Mouse (Mus musculus): ENCODE measurements around the gene Uqcr10. TPM values are rescaled to one million over a fixed set of nuclear protein-coding genes. Genes with fewer than 3 reads are reported as not detected.
"Not testable (repeated sequence)": the region's sequence is repeated elsewhere in the genome, so short reads cannot be mapped to it uniquely, and the experiment has no call there.

Uqcr10 gene
- total RNA-seq, 2 experiments from 2014 or later: 1,424 to 1,479 TPM

DNA sequence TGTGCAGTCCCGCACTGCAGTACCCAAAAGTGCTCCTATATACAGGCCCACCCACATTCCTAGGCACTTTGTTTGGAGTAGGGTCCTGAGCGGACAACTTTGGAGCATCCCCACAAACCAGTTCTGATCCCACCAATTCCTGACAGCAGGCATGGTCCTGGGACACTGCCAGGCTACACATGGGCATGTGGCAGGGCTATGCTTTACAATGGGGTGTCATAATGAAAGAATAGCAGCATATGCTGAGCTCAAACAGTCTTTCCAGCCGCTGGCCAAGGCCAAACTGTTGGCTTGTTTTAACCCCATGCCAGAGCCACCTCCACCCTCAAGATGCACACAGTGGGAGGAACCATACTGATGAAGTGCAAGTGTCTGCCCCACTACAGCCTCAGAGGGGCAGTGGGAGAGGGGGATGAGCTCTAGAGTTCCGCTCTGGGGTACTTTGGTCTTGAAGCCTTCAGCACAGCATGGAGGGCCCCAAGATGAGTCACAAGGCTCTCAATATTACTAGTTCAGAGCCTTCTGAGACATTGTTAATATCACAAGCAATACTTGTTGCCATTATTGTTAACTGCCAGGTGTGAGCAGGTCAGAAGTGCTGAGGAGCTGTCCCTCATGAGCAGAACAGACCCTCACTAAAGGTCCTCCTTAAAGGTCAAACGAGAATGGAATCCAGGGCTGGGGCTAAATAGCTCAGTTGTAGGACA lies 12.5 kb upstream of the Uqcr10 start:
- DNase-seq: no peak
- intact Hi-C loops (cut with DNase I): no loop called here

DNA sequence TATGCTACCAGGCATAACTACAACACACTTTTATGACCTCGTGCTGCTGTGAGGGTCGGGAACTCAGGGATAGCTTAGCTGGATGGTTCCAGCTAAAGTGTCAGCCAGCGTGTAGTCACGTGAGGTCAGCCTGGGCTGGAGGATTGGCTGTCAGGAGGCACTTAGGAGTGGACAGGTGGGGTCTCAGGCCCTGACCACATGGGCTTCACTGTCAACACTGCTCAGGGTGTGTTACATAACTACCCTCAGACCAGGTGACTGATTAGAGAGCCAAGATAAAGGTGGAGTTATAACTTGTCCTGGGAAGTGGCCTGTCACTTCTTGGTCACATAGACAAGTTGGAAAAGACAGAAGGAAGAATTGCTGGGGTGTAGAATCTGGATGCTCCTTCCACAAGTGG lies 11.5 kb upstream of the Uqcr10 start:
- intact Hi-C loops (cut with DNase I): no loop called here
- no peak for DNase-seq

DNA sequence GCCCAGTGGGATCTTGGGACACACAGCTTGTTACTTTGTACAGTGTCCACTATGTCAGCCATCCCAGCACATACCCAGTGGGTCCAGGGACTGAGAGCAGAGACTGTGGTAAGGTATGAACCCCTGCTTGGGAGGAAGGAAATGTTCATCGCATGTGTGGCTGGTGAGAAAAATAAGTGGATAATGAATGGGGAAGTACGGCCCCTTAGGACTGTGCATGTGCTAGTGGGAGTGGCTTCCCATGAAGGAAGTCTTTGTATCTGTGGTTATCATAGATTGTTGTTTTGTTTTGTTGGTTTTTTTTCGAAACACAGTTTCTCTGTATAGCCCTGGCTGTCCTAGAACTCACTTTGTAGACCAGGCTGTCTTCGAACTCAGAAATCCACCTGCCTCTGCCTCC lies 10.6 kb upstream of the Uqcr10 start:
- DNase-seq: no peak
- intact Hi-C loops (cut with DNase I): no loop called here

DNA sequence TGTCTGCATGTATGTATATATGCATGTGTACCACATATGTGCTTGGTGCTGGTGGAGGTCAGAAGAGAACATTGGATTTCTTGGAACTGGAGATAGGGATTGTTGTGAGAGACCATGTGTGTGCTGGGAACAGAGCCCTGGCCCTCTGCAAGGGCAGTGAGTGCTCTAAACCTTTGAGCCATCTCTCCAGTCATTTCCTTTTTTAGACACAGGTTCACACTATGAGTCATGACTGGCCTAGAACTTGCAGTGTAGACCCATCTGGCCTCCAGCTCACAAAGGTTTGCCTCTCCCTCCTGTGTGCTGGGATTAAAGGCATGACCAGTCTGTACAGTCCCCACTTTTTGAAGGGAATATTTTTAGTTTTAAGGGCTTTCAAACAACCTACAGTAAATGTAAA lies 8.7 kb upstream of the Uqcr10 start:
- DNase-seq: no peak
- intact Hi-C loops (cut with DNase I): no loop called here

DNA sequence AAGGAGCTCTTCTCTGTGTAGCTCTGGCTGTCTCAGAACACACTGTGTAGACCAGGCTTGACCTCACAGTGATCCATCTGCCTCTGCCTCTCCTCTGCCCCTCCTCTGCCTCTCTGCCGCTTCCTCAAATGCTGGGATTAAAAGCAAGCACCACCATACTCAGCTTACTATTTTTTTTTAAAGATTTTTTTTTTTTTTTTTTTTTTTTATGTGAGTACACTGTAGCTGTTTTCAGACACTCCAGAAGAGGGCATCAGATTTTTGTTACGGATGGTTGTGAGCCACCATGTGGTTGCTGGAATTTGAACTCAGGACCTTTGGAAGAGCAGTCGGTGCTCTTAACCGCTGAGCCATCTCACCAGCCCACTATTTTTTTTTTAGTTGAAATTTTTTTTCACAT lies 6.0 kb upstream of the Uqcr10 start:
- DNase-seq; intact Hi-C loops (cut with DNase I): not testable (repeated sequence)

DNA sequence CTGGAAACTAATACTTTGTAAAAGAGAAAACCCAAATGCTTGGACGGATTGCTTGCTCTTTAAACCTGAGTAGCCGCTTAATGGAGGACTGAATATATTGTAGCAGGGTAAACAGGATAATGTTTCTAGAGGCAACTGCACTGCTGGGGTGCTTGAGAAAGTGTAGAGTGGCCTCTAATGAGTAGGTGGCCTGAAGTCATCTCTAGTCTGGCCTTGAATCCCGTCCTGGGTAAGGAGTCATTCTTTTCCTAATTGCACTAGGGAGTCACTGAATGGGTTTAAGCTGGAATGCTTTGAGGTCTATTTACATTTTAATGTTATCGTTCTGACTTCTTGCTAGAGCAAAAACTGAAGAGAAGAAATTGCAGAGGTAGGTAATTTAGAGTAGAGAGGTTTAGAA lies 1.0 kb upstream of the Uqcr10 start:
- DNase-seq: no peak
- intact Hi-C loops (cut with DNase I): no loop called here

DNA sequence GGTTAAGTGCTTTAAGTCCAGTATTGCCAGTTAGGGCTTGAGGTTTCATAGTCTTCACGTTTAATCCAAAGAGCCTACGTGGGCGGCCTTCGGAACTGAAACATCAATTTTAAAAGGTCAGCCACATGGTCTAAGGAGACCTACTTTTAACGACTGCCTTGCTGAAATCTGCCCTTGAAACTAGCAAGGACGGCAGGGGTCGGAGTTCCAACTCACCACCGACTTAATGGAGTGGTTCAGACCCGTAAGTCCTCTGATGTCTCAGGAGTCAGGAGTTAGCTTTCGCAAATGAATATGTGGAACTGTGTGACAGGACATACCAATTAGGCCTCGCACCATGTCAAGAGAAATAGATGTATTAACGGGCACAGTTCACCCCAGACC lies 462 bp downstream of the Uqcr10 start:
- DNase-seq: no peak

DNA sequence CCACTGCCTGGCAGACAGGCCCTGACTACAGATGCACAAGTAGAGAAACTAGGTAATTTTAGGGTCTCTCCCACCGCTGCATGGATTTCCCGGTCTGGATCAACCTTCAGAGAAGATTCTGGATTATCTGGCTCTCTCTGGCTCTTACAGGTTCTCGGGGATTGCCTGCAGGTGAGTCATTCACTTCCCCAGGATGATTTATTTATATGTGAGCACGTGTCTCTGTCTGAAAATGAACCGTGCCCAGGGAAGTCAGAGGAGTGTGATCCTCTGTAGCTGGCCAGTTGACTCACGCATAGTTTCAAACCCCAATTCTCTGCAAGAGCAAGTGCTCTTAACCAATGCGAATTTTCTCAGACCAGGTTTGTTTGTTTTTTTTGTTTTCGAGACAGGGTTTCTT lies 3.4 kb downstream of the Uqcr10 start:
- intact Hi-C loops (cut with DNase I): loop anchor here (5.0 kb wide), 2 partner anchors 198 to 263 kb away; no protein-coding TSS in a partner anchor
- no peak for DNase-seq

More for the DNA sequence above, 462 bp downstream of the Uqcr10 start:
- intact Hi-C loops (cut with DNase I): loop anchor here (5.0 kb wide), 2 partner anchors 201 to 266 kb away; no protein-coding TSS in a partner anchor

DNA sequence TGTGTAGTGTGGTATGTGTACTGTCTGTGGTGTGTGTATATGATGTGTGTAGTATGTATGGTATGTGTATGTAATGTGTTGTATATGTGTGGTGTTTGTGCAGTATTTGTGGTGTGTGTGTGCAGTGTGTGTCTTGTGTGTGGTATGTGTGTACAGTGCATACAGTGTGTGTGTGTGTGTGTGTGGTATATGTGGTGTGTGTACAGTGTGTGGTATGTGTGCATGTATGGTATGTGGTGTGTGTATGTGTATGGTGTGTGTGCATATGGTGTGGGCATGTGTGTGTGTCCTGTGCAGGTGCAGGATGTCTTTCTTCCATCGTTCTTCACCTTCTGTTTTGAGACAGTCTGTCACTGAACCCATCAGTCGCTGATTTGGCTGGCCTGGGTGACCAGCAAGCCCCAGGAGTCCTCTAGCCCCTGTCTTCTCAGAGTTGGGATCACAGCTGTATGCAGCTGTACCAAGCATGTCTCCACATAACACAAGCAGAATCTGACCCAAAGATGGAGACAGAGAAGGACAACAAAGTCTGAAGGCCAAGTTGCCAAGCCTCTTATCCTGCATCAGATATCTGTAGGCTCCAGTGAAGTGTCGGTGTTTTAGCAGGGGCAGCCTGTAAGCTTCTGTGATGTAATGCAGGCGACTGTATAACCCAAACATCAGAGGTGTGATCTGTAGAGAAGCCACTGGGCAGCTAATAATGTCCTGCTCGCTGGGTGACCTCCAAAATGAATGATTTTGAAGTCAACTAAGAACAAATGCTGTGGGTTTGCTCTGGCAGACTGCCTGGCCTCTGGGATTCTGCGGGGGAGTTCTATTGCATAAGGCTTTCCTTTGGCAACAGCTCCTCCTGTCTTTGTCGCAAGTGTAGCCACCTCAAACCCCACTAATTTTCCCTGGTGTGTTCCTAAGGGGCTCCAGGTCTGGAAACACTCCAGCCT lies 6.8 kb downstream of the Uqcr10 start:
- intact Hi-C loops (cut with DNase I): no loop called here
- peak; percentile 77 to 79 for DNase-seq

DNA sequence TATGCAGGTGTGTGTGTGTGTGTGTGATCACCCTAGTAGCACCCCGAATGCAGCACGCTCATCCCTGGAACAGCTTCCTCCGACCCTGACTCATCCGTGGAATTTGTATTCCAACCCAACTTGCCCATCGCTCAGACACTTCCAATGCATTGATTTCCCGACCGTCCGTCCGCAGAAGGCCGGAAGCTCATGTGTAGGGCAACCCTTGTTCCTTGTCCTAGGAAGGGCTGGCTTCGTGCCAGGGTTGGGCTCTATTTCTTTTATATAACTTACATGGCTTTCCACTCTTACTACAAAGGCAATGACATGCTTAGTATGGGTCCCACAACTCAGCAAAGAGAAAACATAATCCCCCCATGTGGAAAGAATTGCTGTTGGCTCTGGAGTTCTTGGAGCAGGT lies 12.0 kb downstream of the Uqcr10 start:
- no peak for DNase-seq
- intact Hi-C loops (cut with DNase I): no loop called here

DNA sequence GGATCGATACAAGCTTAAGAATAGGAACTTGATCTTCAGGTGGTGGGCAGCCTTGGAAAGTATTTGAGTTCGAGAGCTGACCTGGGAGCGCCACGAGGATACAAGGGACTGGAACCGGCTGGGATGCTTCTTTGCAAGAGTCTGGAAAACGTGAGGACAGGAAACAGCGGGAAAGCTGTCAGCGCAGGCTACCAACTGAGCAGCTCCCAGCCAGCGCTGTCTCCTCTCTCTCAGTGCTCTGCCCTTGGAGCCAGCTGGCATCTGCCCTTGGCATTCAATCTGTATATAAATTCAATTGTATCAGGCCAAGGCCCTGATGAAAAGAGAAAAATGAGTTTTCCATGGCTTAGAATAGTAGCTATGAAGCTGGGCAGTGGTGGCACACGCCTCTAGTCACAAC lies 12.9 kb downstream of the Uqcr10 start:
- peak; percentile 15 to 30 for DNase-seq
- intact Hi-C loops (cut with DNase I): no loop called here

DNA sequence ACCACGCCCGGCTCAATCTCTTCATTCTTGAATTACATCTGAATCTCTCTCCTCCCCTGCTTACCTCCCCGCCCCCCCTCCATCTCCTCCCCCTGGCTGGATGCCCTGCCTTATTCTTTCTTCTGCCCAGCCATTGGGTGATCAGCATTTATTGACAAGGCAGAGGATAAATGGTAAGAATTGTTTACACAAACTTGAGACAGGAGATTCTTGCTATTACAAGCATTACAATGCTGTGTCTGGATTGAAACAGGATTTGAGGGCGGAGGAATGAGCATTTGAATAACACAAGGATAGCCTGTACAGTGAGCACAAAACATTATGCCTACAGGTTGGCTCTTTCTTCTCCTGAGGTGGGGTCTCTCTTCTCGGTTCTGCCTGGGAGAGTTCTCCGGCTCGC lies 13.8 kb downstream of the Uqcr10 start:
- intact Hi-C loops (cut with DNase I): no loop called here
- DNase-seq: no peak

DNA sequence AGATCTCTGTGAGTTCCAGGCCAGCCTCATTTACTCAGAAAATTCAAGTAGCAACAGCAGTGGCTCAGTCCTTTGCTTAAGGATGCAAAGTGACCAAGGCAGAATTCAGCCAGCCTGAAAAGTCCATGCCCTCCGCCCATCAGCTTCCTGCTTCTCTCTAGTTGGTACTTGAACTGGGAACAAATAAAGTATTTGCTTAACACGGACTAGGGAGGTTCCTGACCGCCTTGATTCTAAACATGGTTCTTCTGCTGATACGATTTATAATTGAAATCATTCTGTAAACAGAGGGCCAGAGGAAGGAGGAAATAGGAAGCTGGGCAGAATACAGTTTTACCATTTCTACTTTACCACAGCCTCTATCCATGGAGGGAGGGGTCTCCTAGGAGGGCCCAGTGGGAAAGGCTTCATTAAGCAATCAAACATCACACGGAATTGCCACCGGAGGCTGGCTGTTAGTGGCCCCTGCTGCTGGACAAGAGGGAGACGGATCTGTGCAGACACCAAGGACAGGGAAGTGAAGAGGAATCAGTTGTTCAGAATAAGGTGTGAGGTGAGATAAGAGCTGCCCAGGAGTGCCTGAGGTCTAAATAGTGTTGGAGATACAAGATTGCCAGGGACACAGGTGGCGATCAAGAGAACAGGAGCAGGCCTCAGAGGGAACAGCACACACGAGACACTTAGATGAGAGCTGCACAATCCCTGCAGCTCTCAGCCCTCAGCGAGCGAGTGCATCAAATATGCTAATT lies 15.3 kb downstream of the Uqcr10 start:
- intact Hi-C loops (cut with DNase I): no loop called here
- DNase-seq: no peak

DNA sequence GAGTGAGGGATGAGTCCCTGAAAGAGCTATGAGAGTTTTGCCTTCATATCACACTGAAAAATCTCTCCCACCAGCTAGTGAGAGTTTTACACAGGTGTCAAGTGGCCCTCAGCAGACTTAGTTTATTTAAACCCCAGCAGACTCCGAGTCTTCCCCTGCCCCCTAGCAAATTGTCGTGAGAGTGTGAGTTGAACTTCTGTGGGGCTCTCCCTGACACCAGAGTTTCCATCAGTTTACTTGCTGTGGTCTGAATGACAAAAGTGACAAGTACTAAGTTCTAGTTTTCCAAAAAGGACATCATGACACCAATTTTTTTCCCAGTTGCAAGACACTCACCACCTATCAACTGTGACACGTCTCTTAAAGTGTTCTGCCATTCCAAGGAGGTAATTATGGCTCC lies 16.3 kb downstream of the Uqcr10 start:
- DNase-seq: no peak
- intact Hi-C loops (cut with DNase I): no loop called here

DNA sequence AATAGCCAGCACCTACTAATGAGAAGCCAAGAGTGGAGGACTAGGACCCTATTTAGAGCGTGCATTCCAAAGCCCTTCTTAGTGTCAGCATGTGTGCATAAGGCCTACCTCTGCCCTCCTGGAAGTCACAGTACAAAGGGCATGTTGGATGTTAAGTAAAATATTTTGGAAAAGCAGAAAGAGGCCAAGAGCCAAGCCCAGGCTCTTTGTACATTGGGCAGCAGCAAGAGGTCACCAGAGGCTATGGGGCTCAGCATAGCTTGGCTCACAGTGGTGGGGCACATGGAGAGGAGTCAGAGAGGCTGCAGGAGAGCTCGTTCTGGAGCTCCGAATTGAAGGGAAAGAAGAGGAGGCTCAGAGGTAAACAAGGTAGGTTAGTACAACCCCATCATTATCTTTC lies 17.1 kb downstream of the Uqcr10 start:
- intact Hi-C loops (cut with DNase I): no loop called here

DNA sequence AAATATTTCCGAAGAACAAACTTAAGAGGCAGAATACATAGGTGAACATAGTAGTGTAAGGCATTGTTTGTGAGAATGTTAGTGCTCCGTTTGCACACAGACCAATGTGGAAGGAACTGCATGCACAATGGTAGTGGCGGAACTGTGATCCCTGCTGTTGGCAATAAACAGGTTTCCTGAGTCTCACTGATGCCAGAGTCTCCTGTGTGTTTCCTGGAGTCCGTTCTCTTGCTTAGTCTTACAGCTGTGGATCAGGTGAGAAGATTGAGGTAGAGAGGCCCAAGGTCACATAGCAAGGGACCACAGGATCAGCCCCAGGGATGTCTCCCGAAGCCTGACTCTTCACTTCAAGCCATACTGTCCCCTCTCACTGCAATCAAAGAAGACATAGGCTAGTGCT lies 18.6 kb downstream of the Uqcr10 start:
- no peak for DNase-seq
- intact Hi-C loops (cut with DNase I): no loop called here

More for the DNA sequence above, 17.1 kb downstream of the Uqcr10 start:
- no peak for DNase-seq

DNA sequence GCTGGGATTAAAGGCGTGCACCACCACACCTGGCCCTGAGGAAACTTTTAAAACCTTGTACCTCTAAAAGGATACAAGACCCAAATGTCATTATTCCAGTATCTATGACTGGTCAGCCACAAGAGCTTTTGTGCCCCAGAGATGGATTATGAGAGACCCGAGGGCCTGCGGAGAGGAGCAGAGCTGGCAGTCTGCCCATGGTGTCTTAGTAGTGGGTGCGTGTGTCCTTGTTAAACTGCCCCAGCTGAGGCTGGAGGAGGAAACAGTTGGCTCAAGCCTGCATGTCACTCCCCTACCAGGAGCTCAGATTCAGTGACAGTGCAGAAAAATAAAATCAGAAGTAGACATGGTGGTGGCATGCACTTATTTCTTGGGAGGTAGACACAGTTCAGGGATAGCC lies 19.1 kb downstream of the Uqcr10 start:
- intact Hi-C loops (cut with DNase I): no loop called here
- DNase-seq: no peak

DNA sequence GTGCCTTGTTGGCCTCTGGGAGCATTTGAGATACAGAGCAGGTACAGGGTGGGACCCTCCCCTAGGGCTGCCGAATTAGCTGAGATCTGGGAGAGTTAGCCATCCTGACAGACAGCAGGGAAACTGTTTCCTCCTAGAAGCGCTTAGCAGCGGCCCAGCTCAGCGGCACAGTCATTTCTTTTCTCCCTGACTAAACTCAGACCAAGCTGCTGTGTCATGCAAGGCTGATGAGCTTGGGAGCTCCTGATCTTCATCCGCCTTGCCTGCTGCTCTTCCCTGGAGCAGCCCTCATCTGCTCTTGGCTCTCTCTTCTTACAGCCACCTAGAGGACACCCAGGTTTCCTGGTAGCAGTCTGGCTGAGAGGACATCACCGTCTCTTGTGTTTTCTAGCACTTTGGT lies 20.0 kb downstream of the Uqcr10 start:
- DNase-seq: no peak
- intact Hi-C loops (cut with DNase I): no loop called here

DNA sequence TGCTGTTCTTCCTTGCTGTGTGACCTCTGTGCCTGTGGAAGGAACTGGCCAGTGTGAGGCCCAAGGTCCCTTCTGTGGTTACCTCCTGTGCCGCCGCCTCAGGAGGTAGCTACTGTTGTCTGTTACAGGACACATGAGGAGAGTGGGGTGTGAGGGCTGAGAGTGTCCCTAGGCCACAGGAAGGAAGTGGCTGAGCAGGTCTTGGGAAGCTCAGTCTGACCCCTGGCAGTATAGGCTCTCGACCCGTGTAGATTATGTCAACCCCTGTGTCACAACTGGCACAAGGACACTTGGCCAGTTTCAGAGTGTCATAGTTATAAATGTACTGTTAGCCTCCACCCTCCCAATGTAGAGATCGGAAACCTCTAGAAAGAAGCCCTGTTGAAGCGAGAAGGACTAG lies 20.6 kb downstream of the Uqcr10 start:
- no peak for DNase-seq
- intact Hi-C loops (cut with DNase I): no loop called here

DNA sequence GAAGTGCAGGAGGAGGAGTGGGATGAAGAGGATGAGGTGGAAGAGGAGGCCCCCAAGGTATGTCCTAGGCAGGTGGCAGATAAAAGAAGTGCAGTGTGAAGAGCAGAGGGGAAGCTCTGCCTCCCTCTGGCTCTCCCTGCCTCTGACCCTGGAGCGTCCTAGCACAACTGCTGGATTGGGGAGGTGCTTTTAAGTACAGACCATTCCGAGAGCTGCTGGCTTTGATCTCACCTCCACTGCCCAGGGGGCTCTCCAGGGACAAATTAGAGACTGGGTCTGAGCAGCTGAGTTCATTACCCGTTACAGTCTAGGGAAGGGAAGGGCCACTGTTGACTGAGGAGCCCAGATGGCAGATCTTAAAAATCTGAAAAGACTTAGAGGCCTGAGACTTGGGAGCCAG lies 24.0 kb downstream of the Uqcr10 start:
- no peak for DNase-seq
- intact Hi-C loops (cut with DNase I): no loop called here

DNA sequence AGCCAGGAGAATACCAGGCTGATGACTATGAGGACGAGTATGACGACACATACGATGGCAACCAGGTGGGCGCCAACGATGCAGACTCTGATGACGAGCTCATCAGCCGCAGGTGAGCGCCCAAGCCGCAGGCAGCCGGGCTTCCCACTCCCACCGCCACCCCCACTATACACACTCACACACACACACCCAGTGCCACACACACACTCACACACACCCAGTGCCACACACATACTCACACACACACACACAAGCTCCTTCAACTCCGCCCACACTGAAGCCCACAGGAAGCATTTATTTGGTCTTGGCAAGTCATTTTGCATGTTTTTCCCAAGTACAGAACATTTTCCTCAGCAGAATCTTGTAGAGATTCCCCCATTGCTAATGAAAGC lies 24.7 kb downstream of the Uqcr10 start:
- intact Hi-C loops (cut with DNase I): no loop called here
- DNase-seq: no peak

Data from heart, postnatal 14 days (tissue).